Mouse (Mus musculus): ENCODE data around the gene Gm16181. TPM values are rescaled to one million over a fixed set of nuclear protein-coding genes. Genes with fewer than 3 reads are reported as not detected.

Gene Gm16181
- polyA plus RNA-seq, 1 experiment from 2014 or later: 0.41 TPM

DNA sequence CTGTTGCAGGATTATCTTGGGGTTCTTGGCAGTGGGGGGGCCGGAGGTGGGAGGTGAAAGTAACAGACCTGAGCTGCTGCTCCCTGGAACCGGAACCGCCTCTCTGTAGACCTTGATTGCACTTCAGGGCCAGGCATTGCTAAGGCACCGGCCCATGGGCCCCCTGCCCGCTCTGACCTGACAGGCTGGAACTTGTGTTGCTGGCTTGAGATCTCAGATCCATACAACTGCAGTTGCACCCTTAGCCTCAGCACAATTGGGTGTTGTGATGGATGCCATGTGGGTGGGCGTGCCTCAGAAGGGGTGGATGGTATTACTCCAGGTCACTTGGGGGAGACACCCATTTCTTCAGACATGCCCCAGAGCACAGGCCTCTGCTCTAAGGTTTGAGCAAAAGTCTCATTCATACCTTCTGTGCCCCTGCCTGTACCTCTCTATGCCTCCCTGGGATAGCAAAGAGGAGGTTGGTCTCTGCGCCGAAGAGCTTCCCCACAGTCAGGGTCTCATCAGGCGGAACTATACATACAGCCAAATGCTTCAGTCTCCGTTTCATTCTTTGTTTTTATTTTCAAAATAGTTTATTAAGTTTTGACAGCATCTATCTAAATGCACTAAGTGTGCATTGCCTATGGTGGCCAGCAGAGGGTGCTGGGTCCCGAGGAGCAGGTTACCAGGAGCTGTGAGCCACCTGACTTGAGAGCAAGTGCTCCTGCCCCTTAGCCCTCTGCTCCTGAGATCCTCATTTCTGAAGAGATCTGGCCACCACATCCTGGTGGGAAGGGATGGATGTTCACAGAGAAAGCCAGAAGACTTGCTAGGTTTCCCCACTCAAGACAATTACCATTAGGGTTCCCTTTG lies 33.8 kb downstream of the Gm16181 start:
- H3K4me3 ChIP-seq: no peak overlapping the region
- H3K9ac ChIP-seq: no peak overlapping the region
- 56% methylated on average over 11 of the region's 11 CpGs for WGBS
- H3K27me3 ChIP-seq: peaks cover 8% of the 10 kb centered on the region; the same call in 1 of the 2 replicates
- H3K9me3 ChIP-seq: no peaks in the 10 kb centered on the region
- no peak overlapping the region for H3K27ac ChIP-seq
- ATAC-seq (ENCODE audit: insufficient number of reproducible peaks, low FRiP score, low TSS enrichment, low read depth): no peak
- no peak overlapping the region for H3K4me2 ChIP-seq
- peaks cover 5% of the 10 kb centered on the region; the same call in 1 of the 2 replicates for H3K4me1 ChIP-seq
- peaks cover 46% of the 10 kb centered on the region for H3K36me3 ChIP-seq

DNA sequence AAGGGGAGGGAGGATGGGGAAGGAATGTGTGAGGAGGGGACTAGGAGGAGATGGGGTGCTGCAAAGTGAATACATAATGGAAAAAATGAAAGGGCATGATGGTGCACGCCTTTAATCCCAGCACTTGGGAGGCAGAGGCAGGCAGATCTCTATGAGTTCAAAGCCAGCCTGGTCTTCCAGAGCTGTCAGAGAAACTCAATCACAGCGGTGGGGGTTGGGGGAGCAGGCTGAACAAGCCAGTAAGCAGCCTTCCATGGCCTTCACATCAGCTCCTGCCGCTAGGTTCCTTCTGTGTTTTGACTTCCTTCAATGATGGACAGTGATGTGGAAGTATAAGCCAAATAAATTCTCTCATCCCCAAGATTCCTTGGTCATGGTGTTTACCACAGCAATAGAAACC lies 34.7 kb downstream of the Gm16181 start:
- Histone ChIP-seq H3K9ac (no peak overlapping the region), H3K4me2 (no peak overlapping the region), H3K4me3 (no peak overlapping the region), H3K27me3 (peaks cover 15% of the 10 kb centered on the region; the same call in 1 of the 2 replicates), H3K27ac (no peak overlapping the region), H3K36me3 (peaks cover 37% of the 10 kb centered on the region), H3K4me1 (peaks cover 5% of the 10 kb centered on the region; the same call in 1 of the 2 replicates), H3K9me3 (no peaks in the 10 kb centered on the region)
- no peak for ATAC-seq (ENCODE audit: insufficient number of reproducible peaks, low FRiP score, low TSS enrichment, low read depth)
- 70% methylated on average over 3 of the region's 3 CpGs for WGBS

DNA sequence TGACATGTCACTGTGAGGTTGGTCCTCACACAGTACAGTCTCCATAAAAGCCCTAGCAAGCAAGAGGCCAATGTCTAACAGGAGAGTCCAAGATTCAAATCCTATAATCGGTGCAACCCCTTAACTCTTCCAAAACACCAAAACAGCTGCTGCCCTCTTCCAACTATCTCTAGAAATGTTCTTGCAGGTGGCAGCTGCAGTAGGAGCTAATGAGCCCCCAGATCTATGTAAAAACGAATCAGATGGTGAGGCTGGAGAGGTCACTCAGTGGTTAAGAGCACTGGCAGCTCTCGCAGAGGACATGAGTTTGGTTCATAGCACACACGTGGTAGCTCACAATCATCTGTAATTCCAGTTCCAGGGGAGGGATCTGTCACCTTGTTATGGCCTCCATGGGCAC lies 35.1 kb downstream of the Gm16181 start:
- Histone ChIP-seq H3K27ac (no peak overlapping the region), H3K27me3 (peaks cover 19% of the 10 kb centered on the region; the same call in 1 of the 2 replicates), H3K9ac (no peak overlapping the region), H3K9me3 (no peaks in the 10 kb centered on the region), H3K4me2 (no peak overlapping the region), H3K4me3 (no peak overlapping the region), H3K4me1 (peaks cover 5% of the 10 kb centered on the region; the same call in 1 of the 2 replicates), H3K36me3 (peaks cover 33% of the 10 kb centered on the region)
- no peak for ATAC-seq (ENCODE audit: insufficient number of reproducible peaks, low FRiP score, low TSS enrichment, low read depth)
- 42% methylated on average over 4 of the region's 4 CpGs for WGBS

DNA sequence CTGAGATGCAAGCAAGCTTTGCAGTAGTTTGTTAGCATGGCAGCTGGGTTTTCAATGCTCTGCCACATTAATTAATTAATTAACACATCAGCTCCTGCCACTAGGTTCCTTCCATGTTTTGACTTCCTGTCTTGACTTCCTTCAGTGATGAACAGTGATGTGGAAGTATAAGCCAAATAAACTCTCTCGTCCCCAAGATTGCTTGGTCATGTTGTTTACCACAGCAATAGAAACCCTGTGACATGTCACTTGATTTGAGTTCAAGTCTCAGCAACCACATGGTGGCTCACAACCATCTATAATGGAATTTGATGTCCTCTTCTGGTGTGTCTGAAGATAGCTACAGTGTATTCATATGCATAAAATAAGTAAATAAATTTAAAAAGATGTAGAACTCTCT lies 36.7 kb downstream of the Gm16181 start:
- Histone ChIP-seq H3K9ac (no peak overlapping the region), H3K4me3 (no peak overlapping the region), H3K9me3 (no peaks in the 10 kb centered on the region), H3K36me3 (peaks cover 19% of the 10 kb centered on the region), H3K27ac (no peak overlapping the region), H3K27me3 (peaks cover 35% of the 10 kb centered on the region), H3K4me2 (no peak overlapping the region), H3K4me1 (peaks cover 5% of the 10 kb centered on the region; the same call in 1 of the 2 replicates)
- 81% methylated on average over 1 of the region's 1 CpGs for WGBS
- ATAC-seq (ENCODE audit: insufficient number of reproducible peaks, low FRiP score, low TSS enrichment, low read depth): no peak

DNA sequence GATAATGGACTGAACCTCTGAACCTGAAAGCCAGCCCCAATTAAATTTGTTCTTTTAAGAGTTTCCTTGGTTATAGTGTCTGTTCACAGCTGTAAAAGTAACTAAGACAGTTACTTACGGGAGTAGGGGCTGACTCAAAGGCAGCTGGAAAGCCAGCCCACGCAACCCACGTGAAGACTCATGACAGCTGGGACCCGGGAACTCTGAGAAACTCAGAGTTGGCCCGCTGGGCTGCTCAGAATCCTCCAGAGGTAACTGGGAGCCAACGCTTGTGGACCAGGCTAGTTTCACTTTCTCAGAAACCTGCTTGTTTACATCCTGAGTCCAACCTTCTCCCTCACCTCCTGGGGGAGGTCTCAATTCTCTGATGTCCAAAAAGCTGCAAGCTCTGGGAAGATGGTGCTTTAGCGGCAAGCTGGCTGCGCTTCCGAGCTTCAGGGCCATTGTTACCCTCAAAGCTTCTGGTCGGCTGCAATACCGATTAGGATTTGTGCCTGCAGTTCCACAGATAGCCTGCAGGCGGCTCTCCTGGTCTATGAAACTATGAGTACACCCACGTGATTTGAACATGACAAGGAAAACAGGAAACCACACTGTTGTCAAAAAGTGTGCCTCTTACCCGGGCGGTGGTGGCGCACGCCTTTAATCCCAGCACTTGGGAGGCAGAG lies 37.3 kb downstream of the Gm16181 start:
- peaks cover 13% of the 10 kb centered on the region for H3K36me3 ChIP-seq
- H3K27me3 ChIP-seq: peaks cover 40% of the 10 kb centered on the region
- H3K4me3 ChIP-seq: peak overlapping the region; percentile 25
- H3K27ac ChIP-seq: no peak overlapping the region
- no peaks in the 10 kb centered on the region for H3K9me3 ChIP-seq
- ATAC-seq (ENCODE audit: insufficient number of reproducible peaks, low FRiP score, low TSS enrichment, low read depth): no peak
- WGBS: 11% methylated on average over 17 of the region's 17 CpGs
- H3K4me2 ChIP-seq: peak overlapping the region; percentile 36
- H3K4me1 ChIP-seq: peaks cover 5% of the 10 kb centered on the region; the same call in 1 of the 2 replicates
- H3K9ac ChIP-seq: no peak overlapping the region

DNA sequence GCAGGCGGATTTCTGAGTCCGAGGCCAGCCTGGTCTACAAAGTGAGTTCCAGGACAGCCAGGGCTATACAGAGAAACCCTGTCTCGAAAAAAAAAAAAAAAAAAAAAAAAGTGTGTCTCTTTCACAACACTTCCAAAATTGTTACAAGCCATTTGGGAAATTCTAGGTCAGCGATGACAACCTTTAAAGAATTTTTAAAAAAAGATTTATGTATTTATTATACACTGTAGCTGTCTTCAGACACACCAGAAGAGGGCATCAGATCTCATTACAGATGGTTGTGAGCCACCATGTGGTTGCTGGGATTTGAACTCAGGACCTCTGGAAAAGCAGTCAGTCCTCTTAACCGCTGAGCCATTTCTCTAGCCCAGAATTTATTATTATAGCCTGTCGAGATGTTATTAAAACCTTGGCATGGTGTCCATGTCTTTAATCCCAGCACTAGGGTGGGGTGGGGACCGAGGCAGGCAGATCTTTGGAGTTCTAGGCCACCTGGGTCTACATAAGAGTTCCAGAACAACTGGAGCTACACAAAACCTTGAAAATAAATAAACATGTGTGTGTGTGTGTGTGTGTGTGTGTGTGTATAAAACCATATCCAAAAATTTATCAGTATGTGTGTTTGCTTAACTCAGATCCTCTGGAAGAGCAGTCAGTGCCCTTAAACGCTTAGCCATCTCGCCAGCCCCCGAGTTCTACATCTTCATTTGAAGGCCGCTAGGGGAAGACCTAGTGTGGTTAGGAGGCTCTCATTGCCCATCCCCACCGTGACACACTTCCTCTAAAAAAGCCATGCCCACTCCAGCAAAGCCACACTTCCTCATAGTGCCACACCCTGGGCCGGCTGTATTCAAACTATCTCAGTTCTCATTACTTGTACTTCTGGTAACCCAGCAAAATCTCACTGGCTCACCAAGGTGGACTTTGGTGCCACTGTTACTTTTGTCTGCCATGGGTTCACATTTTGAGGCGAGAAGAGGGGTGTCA lies 38.2 kb downstream of the Gm16181 start:
- Histone ChIP-seq H3K36me3 (peaks cover 4% of the 10 kb centered on the region), H3K27ac (no peak overlapping the region), H3K4me3 (no peak overlapping the region), H3K4me2 (no peak overlapping the region), H3K9me3 (no peaks in the 10 kb centered on the region), H3K9ac (no peak overlapping the region), H3K4me1 (peaks cover 12% of the 10 kb centered on the region; the same call in 1 of the 2 replicates), H3K27me3 (peaks cover 48% of the 10 kb centered on the region)
- 59% methylated on average over 14 of the region's 14 CpGs for WGBS
- ATAC-seq (ENCODE audit: insufficient number of reproducible peaks, low FRiP score, low TSS enrichment, low read depth): no peak

DNA sequence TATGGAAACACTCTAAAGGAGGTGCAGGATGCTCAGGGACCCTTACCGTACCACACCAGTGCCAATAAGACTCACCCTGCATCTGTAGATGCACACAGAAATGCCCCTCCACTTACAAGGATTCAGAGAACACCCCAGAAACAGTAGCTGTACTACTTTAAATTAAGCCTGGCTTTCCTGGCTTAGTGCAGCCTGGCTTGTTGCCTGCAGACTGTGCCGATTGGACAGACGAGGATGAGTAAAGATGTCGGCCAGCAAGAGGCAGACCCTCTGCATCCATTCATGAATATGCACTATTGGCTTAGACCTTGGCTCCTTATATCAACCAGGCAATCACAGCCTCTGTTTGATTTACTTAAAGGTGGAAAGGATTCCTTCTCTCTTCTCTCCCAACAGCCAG lies 39.0 kb downstream of the Gm16181 start:
- H3K4me2 ChIP-seq: no peak overlapping the region
- no peak for ATAC-seq (ENCODE audit: insufficient number of reproducible peaks, low FRiP score, low TSS enrichment, low read depth)
- H3K9ac ChIP-seq: no peak overlapping the region
- H3K27ac ChIP-seq: no peak overlapping the region
- H3K4me1 ChIP-seq: peaks cover 12% of the 10 kb centered on the region; the same call in 1 of the 2 replicates
- no peaks in the 10 kb centered on the region for H3K36me3 ChIP-seq
- H3K27me3 ChIP-seq: peaks cover 56% of the 10 kb centered on the region
- H3K4me3 ChIP-seq: no peak overlapping the region
- WGBS: 82% methylated on average over 4 of the region's 4 CpGs
- H3K9me3 ChIP-seq: no peaks in the 10 kb centered on the region

DNA sequence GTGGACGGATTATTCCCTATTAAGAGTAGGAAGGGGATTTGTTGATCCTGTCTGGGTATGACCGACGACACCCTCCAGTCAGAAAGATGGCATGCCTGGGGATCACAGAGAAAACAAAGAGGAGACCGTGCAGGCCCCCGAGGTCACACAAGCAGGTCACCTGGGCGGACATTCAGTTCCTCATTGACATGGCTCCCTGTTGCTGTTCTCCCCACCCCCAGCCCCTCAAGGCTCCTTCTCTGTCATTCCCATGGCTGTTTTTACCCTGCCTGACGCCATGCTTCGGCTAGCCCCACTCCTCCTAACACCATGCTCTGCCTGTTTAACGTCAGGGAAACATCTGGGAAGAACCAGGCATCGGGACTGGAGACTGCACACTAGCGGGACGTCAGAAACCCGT lies 41.0 kb downstream of the Gm16181 start:
- no peak for ATAC-seq (ENCODE audit: insufficient number of reproducible peaks, low FRiP score, low TSS enrichment, low read depth)
- peaks cover 12% of the 10 kb centered on the region; the same call in 1 of the 2 replicates for H3K4me1 ChIP-seq
- no peaks in the 10 kb centered on the region for H3K9me3 ChIP-seq
- 63% methylated on average over 13 of the region's 13 CpGs for WGBS
- H3K27ac ChIP-seq: no peak overlapping the region
- no peaks in the 10 kb centered on the region for H3K36me3 ChIP-seq
- peaks cover 65% of the 10 kb centered on the region for H3K27me3 ChIP-seq
- H3K9ac ChIP-seq: no peak overlapping the region
- H3K4me3 ChIP-seq: no peak overlapping the region
- H3K4me2 ChIP-seq: no peak overlapping the region

DNA sequence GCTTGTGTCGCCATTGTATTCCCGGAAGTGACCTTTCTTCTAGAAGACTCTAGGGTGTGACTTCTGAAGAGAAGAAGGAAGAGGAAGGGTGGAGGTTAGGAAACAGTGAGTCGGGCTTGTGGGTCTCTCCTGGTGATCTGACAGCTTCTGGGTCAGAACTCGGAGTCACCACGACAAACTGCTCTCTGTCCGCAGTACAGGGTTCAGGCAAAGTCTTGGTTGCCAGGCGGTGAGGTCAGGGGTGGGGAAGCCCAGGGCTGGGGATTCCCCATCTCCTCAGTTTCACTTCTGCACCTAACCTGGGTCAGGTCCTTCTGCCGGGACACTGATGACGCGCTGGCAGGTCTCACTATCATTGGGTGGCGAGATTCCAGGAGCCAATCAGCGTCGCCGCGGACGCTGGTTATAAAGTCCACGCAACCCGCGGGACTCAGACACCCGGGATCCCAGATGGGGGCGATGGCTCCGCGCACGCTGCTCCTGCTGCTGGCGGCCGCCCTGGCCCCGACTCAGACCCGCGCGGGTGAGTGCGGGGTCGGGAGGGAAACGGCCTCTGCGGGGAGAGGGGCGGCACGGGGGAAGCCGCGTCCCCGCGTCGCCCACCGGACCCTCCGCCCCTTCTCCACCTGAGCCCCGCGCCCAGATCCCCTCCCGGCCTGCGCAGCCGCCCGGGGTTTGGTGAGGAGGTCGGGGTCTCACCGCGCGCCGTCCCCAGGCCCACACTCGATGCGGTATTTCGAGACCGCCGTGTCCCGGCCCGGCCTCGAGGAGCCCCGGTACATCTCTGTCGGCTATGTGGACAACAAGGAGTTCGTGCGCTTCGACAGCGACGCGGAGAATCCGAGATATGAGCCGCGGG lies 42.3 kb downstream of the Gm16181 start, which contains the start of gene H2-D1:
Gene H2-D1 (plus strand): TSS at position 67 of the 859 bp plus-strand sequence.
- Histone ChIP-seq H3K9ac (peak within 1 kb of the TSS; percentile 47), H3K4me2 (peak within 1 kb of the TSS; percentile 94), H3K27ac (no peak within 1 kb of the TSS), H3K27me3 (peaks cover 72% of the 10 kb centered on the region), H3K36me3 (no peaks in the 10 kb centered on the region), H3K9me3 (no peaks in the 10 kb centered on the region), H3K4me1 (peaks cover 10% of the 10 kb centered on the region; the same call in 1 of the 2 replicates), H3K4me3 (peak within 1 kb of the TSS; percentile 57)
- ATAC-seq (ENCODE audit: insufficient number of reproducible peaks, low FRiP score, low TSS enrichment, low read depth): peak; percentile 76
- WGBS: 1% methylated on average over 71 of the region's 73 CpGs

DNA sequence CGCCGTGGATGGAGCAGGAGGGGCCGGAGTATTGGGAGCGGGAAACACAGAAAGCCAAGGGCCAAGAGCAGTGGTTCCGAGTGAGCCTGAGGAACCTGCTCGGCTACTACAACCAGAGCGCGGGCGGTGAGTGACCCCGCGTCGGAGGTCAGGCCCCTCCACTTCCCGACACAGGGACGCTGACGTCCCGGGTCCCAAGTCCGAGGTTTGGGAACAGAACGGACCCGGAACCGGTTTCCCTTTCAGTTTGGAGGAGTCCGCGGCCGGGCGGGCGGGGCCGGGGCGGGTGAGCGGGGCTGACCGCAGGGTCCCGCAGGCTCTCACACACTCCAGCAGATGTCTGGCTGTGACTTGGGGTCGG lies 42.9 kb downstream of the Gm16181 start:
- H3K4me2 ChIP-seq: peak overlapping the region; percentile 94
- H3K4me1 ChIP-seq: peaks cover 7% of the 10 kb centered on the region; the same call in 1 of the 2 replicates
- H3K27ac ChIP-seq: no peak overlapping the region
- no peak for ATAC-seq (ENCODE audit: insufficient number of reproducible peaks, low FRiP score, low TSS enrichment, low read depth)
- no peaks in the 10 kb centered on the region for H3K9me3 ChIP-seq
- H3K27me3 ChIP-seq: peaks cover 70% of the 10 kb centered on the region
- peak overlapping the region; percentile 57 for H3K4me3 ChIP-seq
- no peaks in the 10 kb centered on the region for H3K36me3 ChIP-seq
- peak overlapping the region; percentile 47 for H3K9ac ChIP-seq
- WGBS: 2% methylated on average over 31 of the region's 31 CpGs

Measured in limb, embryonic 15.5 days (tissue).